Mouse (Mus musculus) adrenal gland, adult (tissue): ENCODE results near the gene Oit1.

Experiments used
- DNase-seq, 2 experiments: peaks; one replicate each; pipeline ENCODE4 v3.0.0; 2022 to 2023; ENCODE audit warnings: low spot score in 1 of 2; ENCODE audit not compliant: inconsistent age in 2 of 2

Oit1 gene

DNA sequence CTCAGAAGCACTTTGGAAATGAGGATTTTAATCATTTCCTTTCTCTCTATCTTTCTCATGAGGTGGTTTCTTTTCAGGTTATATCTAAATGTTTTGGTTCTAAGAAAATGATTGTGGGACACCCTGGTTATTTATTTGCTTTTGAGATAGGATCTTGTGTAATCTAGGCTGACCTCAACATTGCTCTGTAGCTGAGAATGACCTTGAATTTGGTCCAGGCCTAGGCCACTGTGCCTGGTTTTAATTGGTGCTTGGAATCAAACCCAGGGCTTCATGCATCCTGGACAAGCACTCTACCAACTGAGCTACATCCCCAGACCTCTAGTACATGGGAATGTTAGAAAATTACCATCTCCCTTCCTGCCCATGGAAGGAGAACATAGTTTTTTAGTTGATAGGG is 74.5 kb downstream of the Oit1 start:
- peak in 1 of 2 experiments; percentile 71 for DNase-seq

DNA sequence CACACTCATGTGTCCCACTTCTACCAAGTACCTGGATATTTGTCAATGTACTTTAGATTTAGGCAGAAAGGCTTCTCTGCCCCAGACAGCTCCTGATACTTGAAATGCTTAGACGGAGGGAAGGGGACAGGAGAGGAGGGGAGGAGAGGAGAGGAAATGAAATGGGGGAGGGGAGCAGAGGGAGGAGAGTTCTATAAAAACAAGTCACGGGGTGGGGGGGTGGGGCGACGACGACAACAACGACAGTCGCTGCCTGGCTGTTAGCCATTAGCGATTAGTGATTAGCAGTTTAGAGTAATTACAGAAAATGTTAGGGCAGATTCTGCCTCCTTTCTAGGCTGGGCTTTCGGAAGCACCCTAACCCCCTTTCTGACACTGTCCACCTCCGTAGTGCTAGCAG is 75.9 kb downstream of the Oit1 start:
- no peak for DNase-seq

DNA sequence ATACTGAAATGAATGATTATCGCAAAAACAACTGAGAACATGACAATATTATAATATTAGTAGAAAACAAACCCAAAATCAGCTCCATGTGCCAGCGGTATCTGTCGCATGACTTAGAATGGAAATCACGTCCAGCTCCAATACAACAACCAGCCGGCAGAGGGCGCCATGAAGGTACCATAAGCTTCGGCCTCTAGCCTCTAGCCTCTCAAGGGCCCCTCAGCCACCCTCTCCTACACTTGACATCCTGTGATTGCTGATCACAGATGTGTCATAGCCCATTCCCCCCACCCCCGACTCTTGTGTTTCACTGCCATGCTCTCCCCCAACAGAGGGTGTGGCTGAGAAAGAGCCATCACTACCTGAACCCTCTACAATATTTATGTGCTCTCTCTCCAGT is 78.3 kb downstream of the Oit1 start:
- DNase-seq = peak; percentile 55 to 81
